Mouse (Mus musculus) liver, postnatal 0 days (tissue): ENCODE measurements at regions not wholly inside any gene's neighbourhood (a gene's known extent, or its start where the extent isn't known, plus 50 kb on each side); places are given as distances from the start of the nearest gene placed in this dataset.

Source experiments
- CTCF ChIP-seq: sonication (generic); IDR thresholded peaks from 2 replicates; pipeline ENCODE4 v1.5.1; 2016; ENCODE audit warnings: antibody characterized with exemption, low read depth
- EP300 ChIP-seq: IDR thresholded peaks from 2 replicates; pipeline ENCODE4 v1.6.1; 2016; ENCODE audit warnings: antibody characterized with exemption, low read depth, mild to moderate bottlenecking

DNA sequence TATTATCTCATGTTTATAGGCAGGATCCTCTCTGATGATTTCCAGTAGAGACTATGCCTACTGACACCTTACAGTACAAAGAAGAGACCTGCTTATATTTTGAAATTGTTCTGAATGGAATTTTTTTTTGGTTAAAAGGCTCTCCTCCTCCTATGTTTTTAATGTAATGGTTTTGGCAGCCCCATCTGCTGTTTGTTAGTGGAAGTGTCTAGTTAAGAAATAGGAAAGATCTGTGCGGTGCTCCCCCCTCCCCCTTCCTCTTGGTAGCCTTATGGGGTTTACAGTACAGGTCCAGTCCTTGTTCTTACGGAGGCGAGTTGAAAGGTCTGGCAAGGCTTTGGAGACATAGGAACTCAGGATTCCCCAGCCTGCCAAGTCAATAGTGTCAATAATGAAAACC lies 334.0 kb upstream of the Mki67 start:
- TF ChIP-seq CTCF, result peak; percentile 10; the same call in 1 of the 2 replicates
- TF ChIP-seq EP300, result no peak
